Mouse (Mus musculus): ENCODE measurements at regions not wholly inside any gene's neighbourhood (a gene's known extent, or its start where the extent isn't known, plus 50 kb on each side); places are given as distances from the start of the nearest gene placed in this dataset.
"Not testable (repeated sequence)": the region's sequence is repeated elsewhere in the genome, so short reads cannot be mapped to it uniquely, and the experiment has no call there.

GRCm38 (mm10) chr11:41090391-41090900 lies 335.3 kb upstream of the Ccng1 start:
- DNase-seq (ENCODE audit: low read depth, low spot score) = not testable (repeated sequence)

GRCm38 (mm10) chr11:41063570-41063969 lies 308.5 kb upstream of the Ccng1 start:
- DNase-seq (ENCODE audit: low read depth, low spot score) = no peak

GRCm38 (mm10) chr11:41057796-41058195 lies 302.7 kb upstream of the Ccng1 start:
- DNase-seq (ENCODE audit: low read depth, low spot score) = no peak

- DNase-seq (ENCODE audit: low read depth, low spot score) = no peak
These were observed 274.9 kb upstream of the Ccng1 start for GRCm38 (mm10) chr11:41030018-41030417.

DNA sequence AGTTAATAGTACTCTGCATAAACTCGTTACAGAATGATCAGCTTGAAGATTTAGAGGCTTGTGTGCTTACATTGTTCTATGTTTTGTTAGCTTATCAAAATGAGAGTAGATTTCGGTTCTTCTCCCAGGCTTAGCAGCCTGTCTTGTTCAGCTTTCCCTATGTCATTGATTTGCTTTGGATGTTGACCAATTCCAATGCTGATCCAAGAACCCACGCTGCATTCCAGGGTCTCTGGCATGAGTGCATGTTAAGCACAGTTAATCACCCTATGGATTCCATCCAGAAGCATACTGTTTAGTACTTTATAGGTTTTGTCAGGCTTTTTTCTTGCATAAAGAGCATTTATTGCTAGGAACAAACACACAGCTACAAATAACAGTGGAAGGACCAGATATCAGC lies 255.0 kb upstream of the Ccng1 start:
- DNase-seq (ENCODE audit: low read depth, low spot score) = no peak

GRCm38 (mm10) chr11:40972806-40973205 lies 217.7 kb upstream of the Ccng1 start:
- DNase-seq (ENCODE audit: low read depth, low spot score) = no peak

GRCm38 (mm10) chr11:40927168-40927567 lies 172.1 kb upstream of the Ccng1 start:
- DNase-seq (ENCODE audit: low read depth, low spot score) = peak; percentile 63

DNA sequence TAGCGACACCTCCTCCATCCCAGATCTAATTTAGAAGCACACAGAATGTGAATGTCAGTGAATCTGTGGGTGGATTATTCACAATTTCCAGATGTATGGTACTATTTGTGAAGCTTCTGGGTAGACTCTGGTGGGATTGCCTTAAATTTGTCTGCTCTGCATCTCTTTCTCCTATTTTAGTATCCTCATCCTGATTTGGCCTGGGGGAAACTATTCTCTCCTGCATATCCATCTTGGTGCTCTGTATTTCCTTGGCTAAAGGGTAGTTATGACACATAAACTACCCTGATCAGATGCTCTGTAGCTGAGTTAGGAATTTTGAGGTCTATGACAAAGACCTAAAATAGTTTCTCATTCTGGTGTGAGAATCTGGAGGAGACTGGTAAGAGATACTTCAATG lies 136.4 kb upstream of the Ccng1 start:
- DNase-seq (ENCODE audit: low read depth, low spot score) = no peak

GRCm38 (mm10) chr11:40884509-40884908 lies 129.4 kb upstream of the Ccng1 start:
- DNase-seq (ENCODE audit: low read depth, low spot score) = no peak

DNA sequence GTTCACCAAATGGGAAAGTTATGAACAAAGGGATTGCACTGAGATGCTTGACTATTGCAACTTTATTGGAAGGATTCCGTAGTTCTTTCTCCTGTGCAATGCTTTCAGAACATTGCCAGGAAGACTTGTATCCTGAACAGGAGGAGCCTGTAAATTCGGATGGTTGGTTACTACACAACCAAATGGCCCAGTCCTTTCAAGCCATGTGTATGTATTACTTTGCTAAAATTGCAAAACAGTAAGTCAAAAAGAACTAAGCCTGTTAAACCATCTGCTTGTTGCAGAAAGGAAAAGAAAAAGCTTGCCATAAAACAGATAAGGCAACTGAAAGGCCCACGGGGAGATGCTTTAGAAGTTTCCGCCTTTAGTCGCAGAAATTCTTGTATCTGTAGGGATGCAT lies 124.5 kb upstream of the Ccng1 start:
- no peak for DNase-seq (ENCODE audit: low read depth, low spot score)

GRCm38 (mm10) chr11:40873002-40873401 lies 117.9 kb upstream of the Ccng1 start:
- DNase-seq (ENCODE audit: low read depth, low spot score) = no peak

DNA sequence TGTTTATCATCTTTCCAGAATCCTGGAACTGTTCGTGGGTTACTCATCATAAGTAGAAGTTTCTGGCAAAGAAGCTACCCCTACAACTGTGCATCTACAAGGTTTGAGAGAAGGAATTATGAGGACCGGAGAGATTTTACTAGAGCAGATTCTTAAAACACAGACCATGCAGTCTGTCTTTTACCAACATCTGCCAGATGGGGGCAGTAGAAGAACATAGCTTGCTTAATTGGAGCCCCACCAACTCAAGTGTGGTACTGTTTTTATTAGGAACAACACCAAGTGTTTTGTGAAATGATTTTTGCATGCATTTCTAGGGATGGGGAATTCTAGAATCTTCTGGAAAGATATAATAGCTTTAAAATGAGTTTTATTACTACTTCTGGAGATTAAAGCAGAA lies 110.6 kb upstream of the Ccng1 start:
- peak; percentile 55 for DNase-seq (ENCODE audit: low read depth, low spot score)

GRCm38 (mm10) chr11:40851361-40851760 lies 96.2 kb upstream of the Ccng1 start:
- DNase-seq (ENCODE audit: low read depth, low spot score) = no peak

DNA sequence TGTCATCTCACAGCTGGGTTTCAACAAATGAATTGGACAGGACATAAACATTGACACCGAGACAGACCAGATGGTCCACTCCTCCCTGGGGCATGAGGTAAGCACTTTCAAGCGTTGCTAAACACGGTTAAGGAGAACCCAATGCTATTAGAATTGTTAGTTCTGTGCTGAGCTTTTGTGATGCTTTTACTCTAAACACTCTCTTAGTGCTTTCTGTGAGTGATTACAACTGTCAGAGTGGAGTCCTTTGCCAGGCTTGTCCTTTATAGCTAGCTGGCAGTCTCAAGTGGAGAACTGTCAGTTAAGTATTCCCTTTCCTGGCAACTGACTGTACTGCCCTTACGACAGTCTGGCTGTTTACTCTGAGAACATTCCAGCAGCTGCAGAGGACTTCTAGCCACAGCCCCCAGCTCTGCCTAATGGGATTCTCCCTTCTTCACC lies 95.6 kb upstream of the Ccng1 start:
- DNase-seq (ENCODE audit: low read depth, low spot score) = no peak

- no peak for DNase-seq (ENCODE audit: low read depth, low spot score)
These were observed 91.5 kb upstream of the Ccng1 start for GRCm38 (mm10) chr11:40846586-40846985.

DNA sequence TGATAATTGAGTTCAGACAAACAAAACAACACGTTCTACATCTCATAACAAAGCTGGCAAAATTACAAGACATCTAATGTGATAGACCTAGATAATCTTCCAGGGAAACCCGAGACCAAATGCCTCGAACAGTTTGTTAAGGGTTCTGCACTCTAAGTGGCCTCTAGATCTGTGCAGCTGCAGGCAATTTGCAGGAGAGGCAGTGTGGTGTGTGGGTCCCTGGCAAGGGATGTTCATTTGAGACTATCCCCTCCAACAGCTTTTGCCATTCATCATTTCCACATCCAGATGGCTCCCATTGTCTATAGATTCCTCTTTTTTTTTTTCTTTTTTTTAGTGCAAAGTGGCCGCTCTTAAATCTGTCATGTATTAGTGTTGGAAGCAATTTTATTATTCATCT lies 80.3 kb upstream of the Ccng1 start:
- DNase-seq (ENCODE audit: low read depth, low spot score) = no peak
